Mouse (Mus musculus) megakaryocyte, embryonic 14.5 days (primary cell): ENCODE measurements around the gene Limd1.

Experiments used
- FLI1 ChIP-seq: IDR thresholded peaks from 2 replicates; pipeline ENCODE4 v1.6.1; 2012; ENCODE audit warnings: low read length, inconsistent platforms, mixed read lengths
- GATA1 ChIP-seq: IDR thresholded peaks from 3 replicates; pipeline ENCODE4 v1.6.1; 2012; ENCODE audit warnings: mixed read lengths, low read length, inconsistent platforms, borderline replicate concordance

GRCm38 (mm10) chr9:123485561-123485960 is 7.1 kb downstream of the Limd1 start:
- TF ChIP-seq GATA1: no peak
- TF ChIP-seq FLI1: no peak
